Mouse (Mus musculus): ENCODE data around the gene Rpf1.

DNA sequence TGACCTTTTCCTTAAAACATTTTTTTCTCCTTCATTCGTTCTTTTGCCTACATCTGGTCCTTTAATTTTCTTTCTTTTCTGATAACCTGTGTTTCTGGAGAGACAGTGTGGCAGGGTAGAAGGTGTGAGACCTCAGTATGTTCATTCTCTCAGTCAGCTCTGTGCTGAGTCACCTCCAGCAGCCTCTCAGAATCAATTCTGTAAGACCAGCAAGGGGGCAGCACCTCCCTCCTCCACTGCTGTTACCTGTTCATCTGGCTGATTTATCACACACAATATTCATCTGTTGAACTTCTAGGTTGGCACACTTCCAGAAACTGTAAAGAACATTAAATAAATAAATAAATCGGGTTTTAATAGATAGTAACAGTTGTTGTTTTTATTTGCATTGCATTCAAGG is 58.3 kb downstream of the Rpf1 start:
- TF ChIP-seq USF1 (IDR thresholded peaks at IDR 0.05; ENCODE audit: low read depth, low read length) (no peak), CTCF (IDR thresholded peaks at IDR 0.05 in 2 of 3, conservative IDR thresholded peaks at IDR 0.05 in 1 of 3; ENCODE audit: control insufficient read depth in 1 of 3, insufficient read depth in 1 of 3, low read depth in 2 of 3, low read length in 3 of 3, poor library complexity in 1 of 3, severe bottlenecking in 1 of 3) (peak in 2 of 3 experiments; percentile 5 to 17; a peak in 1 of 6 replicates), POLR2AphosphoS2 (IDR thresholded peaks at IDR 0.05; ENCODE audit: low read length) (no peak), POLR2A (IDR thresholded peaks at IDR 0.05; ENCODE audit: control insufficient read depth in 1 of 2, insufficient read depth in 1 of 2, low read depth in 1 of 2, low read length in 2 of 2, poor library complexity in 1 of 2) (no peak), EP300 (IDR thresholded peaks at IDR 0.05; ENCODE audit: low read depth in 1 of 2, low read length in 2 of 2) (no peak), MAZ (IDR thresholded peaks at IDR 0.05; ENCODE audit: low read depth, low read length) (no peak), TAL1 (IDR thresholded peaks at IDR 0.05; ENCODE audit: low read length) (no peak), HCFC1 (IDR thresholded peaks at IDR 0.05; ENCODE audit: low read depth, low read length) (no peak), ZNF384 (IDR thresholded peaks at IDR 0.05; ENCODE audit: low read depth, low read length) (no peak)

Measured in MEL (cell line).